Mouse (Mus musculus) hindbrain, embryonic 12.5 days (tissue): ENCODE measurements at regions not wholly inside any gene's neighbourhood (a gene's known extent, or its start where the extent isn't known, plus 50 kb on each side); places are given as distances from the start of the nearest gene placed in this dataset.

Experiments used
- ATAC-seq: fragments of 200-750 bp; cut with Nextera tagmentation; 2 replicates; pipeline ENCODE4 v1.8.0; 2017; ENCODE audit warnings: moderate TSS enrichment; ENCODE audit not compliant: low FRiP score
- H3K27ac ChIP-seq: fragments of 300-500 bp; sonication (generic); 2 replicates; pipeline ENCODE4 v1.5.1; 2016; ENCODE audit warnings: mild to moderate bottlenecking
- H3K27me3 ChIP-seq: fragments of 300-500 bp; sonication (generic); 2 replicates; pipeline ENCODE4 v1.6.1; 2016; ENCODE audit warnings: mild to moderate bottlenecking
- H3K36me3 ChIP-seq: fragments of 300-500 bp; sonication (generic); 2 replicates; pipeline ENCODE4 v1.6.1; 2016; ENCODE audit warnings: mild to moderate bottlenecking
- H3K4me1 ChIP-seq: fragments of 300-500 bp; sonication (generic); 2 replicates; pipeline ENCODE4 v1.6.1; 2016
- H3K4me2 ChIP-seq: fragments of 300-500 bp; sonication (generic); replicated peaks from 2 replicates; pipeline ENCODE4 v1.6.1; 2016; ENCODE audit warnings: mild to moderate bottlenecking
- H3K4me3 ChIP-seq: fragments of 300-500 bp; sonication (generic); 2 replicates; pipeline ENCODE4 v1.5.1; 2016; ENCODE audit warnings: mild to moderate bottlenecking
- H3K9ac ChIP-seq: fragments of 300-500 bp; sonication (generic); 2 replicates; pipeline ENCODE4 v1.6.1; 2016; ENCODE audit warnings: mild to moderate bottlenecking, moderate library complexity
- H3K9me3 ChIP-seq: fragments of 300-500 bp; sonication (generic); replicated peaks from 2 replicates; pipeline ENCODE4 v1.6.1; 2016; ENCODE audit warnings: mild to moderate bottlenecking
- WGBS: fragments of 180-500 bp; shearing (Covaris S2); methylation state at CpG from one replicate; pipeline ENCODE4 v1.1.7; 2016; 5-methylcytosine and 5-hydroxymethylcytosine counted together

DNA sequence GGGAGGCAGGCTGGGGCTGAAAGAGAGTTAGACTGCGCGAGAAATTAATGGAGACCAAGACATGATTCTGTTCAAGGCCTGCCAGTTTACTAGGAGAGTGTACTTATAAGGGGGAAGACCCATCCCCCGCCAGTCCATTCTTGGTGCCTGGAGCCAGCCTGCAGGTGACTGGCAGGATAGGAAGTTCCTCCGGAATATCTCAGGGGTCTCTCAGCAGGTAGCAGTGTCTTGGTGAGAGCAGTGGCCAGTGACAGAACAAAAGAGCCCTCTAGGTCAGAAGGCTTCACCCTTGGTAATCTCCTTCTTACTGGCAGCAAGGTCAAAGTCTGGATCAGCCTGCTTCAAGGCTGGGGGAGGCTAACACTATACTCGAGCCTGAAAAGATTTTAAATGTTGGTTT lies 83.7 kb upstream of the Zfp804b start:
- Histone ChIP-seq H3K4me2 (no peak overlapping the region), H3K4me1 (no peaks in the 10 kb centered on the region), H3K27ac (no peak overlapping the region), H3K27me3 (no peaks in the 10 kb centered on the region), H3K9ac (no peak overlapping the region), H3K36me3 (no peaks in the 10 kb centered on the region), H3K9me3 (no peaks in the 10 kb centered on the region), H3K4me3 (no peak overlapping the region)
- 48% methylated on average over 5 of the region's 5 CpGs for WGBS
- ATAC-seq = no peak

DNA sequence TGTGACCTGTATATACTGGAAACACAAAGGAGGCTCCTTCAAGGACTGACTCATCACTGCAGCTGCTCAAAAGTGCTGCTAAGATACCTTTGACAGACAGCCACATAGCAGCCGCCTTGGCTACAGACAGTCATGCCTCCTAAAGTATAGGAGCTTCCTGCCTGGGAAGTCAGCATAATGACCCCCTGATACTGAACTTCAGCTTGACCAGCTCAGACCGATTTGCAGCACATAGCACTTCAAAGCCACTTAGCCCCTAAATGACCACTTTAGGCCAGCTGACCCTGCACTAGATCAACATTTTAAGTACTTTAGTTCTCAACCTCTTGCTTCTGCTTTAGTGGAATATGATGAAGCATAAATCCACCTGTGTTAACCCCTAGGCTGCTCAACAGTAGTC lies 91.9 kb upstream of the Zfp804b start:
- Histone ChIP-seq H3K9me3 (no peaks in the 10 kb centered on the region), H3K4me3 (no peak overlapping the region), H3K27ac (no peak overlapping the region), H3K27me3 (no peaks in the 10 kb centered on the region), H3K4me2 (no peak overlapping the region), H3K36me3 (no peaks in the 10 kb centered on the region), H3K4me1 (no peaks in the 10 kb centered on the region), H3K9ac (no peak overlapping the region)
- WGBS = 76% methylated on average over 2 of the region's 2 CpGs
- ATAC-seq = no peak

DNA sequence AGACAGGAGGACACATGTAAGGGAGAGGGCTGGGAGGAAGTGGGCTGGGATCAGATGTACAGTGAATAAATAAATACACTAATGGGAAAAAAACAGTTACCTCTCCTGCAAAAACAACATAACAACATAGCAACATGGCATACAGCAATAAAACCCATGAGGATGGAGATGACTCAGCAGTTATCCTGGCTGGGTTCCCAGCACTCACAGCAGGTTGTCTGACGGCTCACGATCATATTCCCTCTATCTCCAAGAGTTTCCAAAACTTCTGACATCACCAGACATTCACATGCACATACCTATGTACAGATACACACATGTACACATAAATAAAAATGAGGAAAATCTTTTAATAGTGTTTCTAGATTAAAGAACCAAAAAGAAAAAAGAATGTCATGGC lies 103.4 kb upstream of the Zfp804b start:
- Histone ChIP-seq H3K9ac (no peak overlapping the region), H3K4me2 (no peak overlapping the region), H3K9me3 (no peaks in the 10 kb centered on the region), H3K27ac (no peak overlapping the region), H3K36me3 (no peaks in the 10 kb centered on the region), H3K4me3 (no peak overlapping the region), H3K4me1 (no peaks in the 10 kb centered on the region), H3K27me3 (no peaks in the 10 kb centered on the region)
- WGBS = 76% methylated on average over 2 of the region's 2 CpGs
- no peak for ATAC-seq

DNA sequence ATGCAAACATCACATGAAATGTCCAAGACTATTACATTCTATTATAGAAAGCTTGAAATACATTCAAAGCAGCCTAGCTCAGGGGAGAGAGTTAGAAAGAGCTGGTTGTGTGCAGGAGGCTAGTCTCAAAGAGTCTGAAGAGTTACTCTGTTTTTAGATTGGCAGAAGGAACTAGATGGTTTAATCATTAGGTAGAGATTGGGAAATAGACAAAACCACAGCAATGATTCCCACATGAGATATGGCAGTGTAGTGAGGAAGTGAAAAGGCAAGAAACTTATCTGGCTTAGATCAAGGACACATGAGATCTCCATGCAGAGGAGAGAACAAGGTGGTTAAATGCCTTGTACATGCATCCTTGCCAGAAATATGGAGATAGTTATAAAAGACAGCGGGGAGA lies 110.3 kb upstream of the Zfp804b start:
- WGBS = 97% methylated on average over 1 of the region's 1 CpGs
- no peak overlapping the region for H3K4me3 ChIP-seq
- no peak for ATAC-seq

DNA sequence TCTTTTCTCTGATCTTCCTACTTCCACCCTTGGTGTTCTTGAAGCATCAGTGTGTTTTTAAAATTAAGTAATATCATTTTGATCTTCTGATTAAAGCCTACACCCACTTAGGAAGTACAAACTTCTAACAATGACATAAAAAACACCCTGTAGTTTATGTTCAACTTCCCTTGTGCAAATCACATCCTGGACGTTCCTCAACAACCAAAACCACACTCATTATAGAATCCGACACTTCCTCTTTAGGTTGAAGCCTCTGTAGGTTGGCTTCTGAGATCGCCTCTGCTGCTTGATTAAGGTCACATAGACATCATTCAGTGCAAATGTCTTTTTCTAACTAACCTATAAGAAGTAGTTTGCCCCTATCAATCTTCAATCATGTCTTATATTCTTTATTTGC lies 112.5 kb upstream of the Zfp804b start:
- H3K9me3 ChIP-seq = no peaks in the 10 kb centered on the region
- ATAC-seq = no peak
- no peak overlapping the region for H3K4me2 ChIP-seq
- H3K36me3 ChIP-seq = no peaks in the 10 kb centered on the region
- no peak overlapping the region for H3K9ac ChIP-seq
- WGBS = 78% methylated on average over 3 of the region's 3 CpGs
- H3K4me3 ChIP-seq = no peak overlapping the region
- H3K27me3 ChIP-seq = no peaks in the 10 kb centered on the region
- H3K4me1 ChIP-seq = no peaks in the 10 kb centered on the region
- H3K27ac ChIP-seq = no peak overlapping the region

More for the DNA sequence above, 110.3 kb upstream of the Zfp804b start:
- Histone ChIP-seq H3K4me2 (no peak overlapping the region), H3K9me3 (no peaks in the 10 kb centered on the region), H3K9ac (no peak overlapping the region), H3K4me1 (no peaks in the 10 kb centered on the region), H3K27ac (no peak overlapping the region), H3K27me3 (no peaks in the 10 kb centered on the region), H3K36me3 (no peaks in the 10 kb centered on the region)

DNA sequence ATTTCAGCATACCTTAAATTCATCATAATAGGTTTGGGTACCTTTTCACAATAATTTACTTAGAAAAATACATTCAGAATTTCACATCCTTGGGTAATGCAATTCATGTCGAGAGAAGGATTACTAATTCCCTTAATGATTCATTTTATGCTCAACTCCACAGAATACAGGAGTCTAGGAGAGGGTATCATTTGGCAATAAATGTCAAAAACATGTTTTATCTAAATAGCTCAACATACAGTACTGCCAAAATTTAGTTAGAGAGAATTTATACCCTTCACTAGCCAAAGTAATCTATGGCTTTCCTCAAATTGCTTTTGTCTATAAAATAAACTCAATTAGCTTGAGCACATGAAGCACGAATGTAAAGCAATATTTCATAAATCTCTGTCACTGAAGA lies 144.6 kb upstream of the Zfp804b start:
- Histone ChIP-seq H3K4me3 (no peak overlapping the region), H3K36me3 (no peaks in the 10 kb centered on the region), H3K27ac (no peak overlapping the region), H3K9ac (no peak overlapping the region), H3K4me1 (no peaks in the 10 kb centered on the region), H3K9me3 (no peaks in the 10 kb centered on the region), H3K4me2 (no peak overlapping the region), H3K27me3 (no peaks in the 10 kb centered on the region)
- WGBS = 71% methylated on average over 2 of the region's 2 CpGs
- no peak for ATAC-seq

DNA sequence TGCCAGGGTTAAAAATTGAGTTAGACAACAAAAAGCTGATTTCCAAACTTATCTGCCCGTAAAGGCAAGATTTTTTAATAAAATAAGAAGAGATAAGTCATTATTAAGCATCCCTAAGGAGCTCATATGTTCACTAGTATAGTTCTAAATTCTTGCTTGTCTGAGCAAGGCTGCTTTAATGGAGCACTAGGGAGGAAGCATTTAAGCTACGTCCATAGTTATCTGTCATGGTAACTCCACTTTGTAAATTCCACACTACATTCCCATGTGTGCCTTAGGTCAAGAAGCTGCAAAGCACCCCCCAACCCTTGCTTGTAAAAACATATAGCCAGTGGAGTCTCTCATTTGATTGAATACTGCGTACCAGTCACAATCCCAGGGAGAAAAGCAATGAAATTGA lies 145.0 kb upstream of the Zfp804b start:
- H3K9me3 ChIP-seq = no peaks in the 10 kb centered on the region
- no peaks in the 10 kb centered on the region for H3K4me1 ChIP-seq
- H3K27ac ChIP-seq = no peak overlapping the region
- no peak overlapping the region for H3K4me3 ChIP-seq
- H3K9ac ChIP-seq = no peak overlapping the region
- no peak overlapping the region for H3K4me2 ChIP-seq
- H3K36me3 ChIP-seq = no peaks in the 10 kb centered on the region
- ATAC-seq = no peak
- WGBS = 79% methylated on average over 3 of the region's 3 CpGs
- H3K27me3 ChIP-seq = no peaks in the 10 kb centered on the region

DNA sequence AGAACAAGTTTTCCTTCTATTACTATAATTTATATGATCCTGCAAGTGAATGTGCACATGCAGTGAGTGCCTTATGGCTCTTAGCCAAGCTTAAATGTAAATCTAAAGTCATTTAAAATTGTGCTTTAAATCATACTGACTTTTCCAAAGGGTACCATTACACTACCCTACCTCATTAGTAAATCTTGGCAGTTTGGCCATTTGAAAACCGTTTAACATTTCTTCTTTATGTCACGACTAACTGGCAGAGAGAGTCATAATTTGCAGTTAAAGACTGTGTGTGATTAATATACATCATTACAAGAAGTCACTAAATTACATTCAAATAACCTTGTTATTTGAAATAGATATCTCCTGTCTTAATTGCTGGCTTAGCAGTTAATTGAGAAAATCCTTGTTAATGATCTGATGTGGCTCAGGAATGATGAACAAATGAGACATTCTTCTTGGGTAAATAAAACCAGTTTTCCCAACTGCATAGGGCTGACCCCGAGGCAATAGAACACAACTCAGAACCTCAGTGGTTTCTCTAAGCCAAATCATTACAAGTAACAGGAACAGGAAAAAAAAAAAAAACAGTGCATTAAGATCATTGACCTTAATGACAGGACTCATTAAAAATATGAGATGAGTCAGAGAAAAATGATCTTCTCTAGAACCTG lies 173.1 kb upstream of the Zfp804b start:
- H3K9ac ChIP-seq = no peak overlapping the region
- no peaks in the 10 kb centered on the region for H3K36me3 ChIP-seq
- peak; percentile 48; the same call in 1 of the 2 replicates for ATAC-seq
- H3K4me3 ChIP-seq = no peak overlapping the region
- WGBS = 82% methylated on average over 3 of the region's 3 CpGs
- H3K27me3 ChIP-seq = no peaks in the 10 kb centered on the region
- no peak overlapping the region for H3K4me2 ChIP-seq
- H3K9me3 ChIP-seq = no peaks in the 10 kb centered on the region
- H3K27ac ChIP-seq = no peak overlapping the region
- H3K4me1 ChIP-seq = no peaks in the 10 kb centered on the region

DNA sequence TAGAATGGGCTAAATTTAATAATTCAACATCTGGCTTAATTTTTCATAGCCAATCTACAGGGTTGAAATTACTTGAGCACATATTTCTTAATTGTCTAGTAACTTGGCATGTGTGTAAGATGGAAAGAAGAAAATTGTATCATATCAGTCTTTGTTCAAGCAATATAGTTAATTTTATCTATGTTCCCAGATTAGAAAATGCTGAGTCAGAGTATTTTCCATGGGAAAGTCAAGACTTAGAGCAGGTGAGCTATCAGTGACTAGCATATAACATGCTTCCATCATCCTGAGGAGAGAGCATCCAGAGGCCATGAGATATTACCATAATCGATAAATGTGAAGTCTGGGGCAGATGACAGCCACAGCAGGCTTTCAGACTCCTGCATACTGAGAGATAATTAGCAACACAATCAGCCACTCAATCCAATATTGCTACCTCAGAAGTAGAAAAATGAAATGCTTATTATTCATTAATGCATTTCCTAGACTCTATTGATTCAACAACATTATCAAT lies 188.2 kb upstream of the Zfp804b start:
- WGBS = 63% methylated on average over 1 of the region's 1 CpGs
- Histone ChIP-seq H3K9me3 (no peaks in the 10 kb centered on the region), H3K4me1 (no peaks in the 10 kb centered on the region), H3K4me2 (no peak overlapping the region), H3K27me3 (no peaks in the 10 kb centered on the region), H3K36me3 (no peaks in the 10 kb centered on the region), H3K27ac (no peak overlapping the region), H3K4me3 (no peak overlapping the region), H3K9ac (no peak overlapping the region)
- no peak for ATAC-seq

DNA sequence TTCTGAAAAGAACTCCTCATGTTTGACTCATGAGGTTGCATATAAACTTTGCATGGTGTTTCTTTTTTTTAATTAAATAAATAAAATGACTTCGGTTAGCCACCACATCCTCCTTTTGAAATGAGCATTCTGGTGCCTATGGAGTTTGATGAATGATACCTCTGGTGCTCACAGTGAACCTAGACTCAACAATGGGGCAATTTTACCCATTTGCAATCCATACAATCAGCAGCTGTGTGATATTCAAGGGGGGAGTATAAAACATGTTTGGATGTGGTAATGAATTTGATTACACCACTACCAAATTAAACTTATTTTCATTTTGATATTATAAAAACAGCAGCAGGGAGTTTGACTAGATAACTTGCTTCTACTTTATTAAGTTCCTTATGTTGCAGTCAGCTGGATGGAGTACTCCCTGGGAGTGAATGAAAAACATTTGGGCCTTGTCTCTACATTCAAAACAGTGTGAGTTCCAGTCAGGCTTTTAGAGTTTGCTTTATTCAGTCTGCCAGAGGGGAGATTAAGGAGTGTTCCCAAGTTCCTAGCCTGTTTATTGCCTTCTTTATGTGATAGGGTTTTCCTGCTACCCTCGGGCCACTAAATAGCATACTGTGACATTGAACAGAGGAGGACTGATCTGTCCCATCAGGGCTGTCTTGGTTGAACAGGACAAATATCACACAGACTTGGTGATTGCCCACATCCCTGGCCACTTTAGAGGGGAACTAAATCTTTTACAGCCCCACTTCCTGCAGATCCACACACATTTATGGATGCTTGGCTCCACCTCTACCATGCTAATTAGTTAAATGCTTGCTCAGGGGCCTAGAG lies 195.5 kb upstream of the Zfp804b start:
- H3K4me2 ChIP-seq = no peak overlapping the region
- H3K4me3 ChIP-seq = no peak overlapping the region
- no peaks in the 10 kb centered on the region for H3K27me3 ChIP-seq
- 85% methylated on average over 2 of the region's 2 CpGs for WGBS
- no peak for ATAC-seq
- H3K36me3 ChIP-seq = no peaks in the 10 kb centered on the region
- H3K9ac ChIP-seq = no peak overlapping the region
- H3K4me1 ChIP-seq = no peaks in the 10 kb centered on the region
- no peaks in the 10 kb centered on the region for H3K9me3 ChIP-seq
- no peak overlapping the region for H3K27ac ChIP-seq

DNA sequence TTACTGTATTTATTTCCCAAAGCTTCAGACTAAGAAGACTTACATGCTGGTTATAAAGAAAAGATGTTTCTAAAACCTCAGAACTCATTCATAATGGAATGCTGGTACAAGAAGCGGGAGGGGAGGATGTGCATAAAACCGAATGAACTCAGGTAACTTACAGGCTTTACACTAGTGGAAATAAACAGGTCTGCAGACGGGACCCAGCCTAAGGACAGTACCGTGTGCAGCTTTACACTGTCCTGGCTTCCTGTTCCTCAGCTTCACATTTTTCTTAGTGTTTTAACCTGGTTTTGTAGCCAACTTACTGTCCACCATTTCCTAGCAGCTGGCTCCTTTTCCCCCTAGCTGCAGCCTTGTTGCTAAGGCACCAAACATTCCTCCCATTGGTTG lies 196.1 kb upstream of the Zfp804b start:
- no peaks in the 10 kb centered on the region for H3K9me3 ChIP-seq
- no peak overlapping the region for H3K4me3 ChIP-seq
- H3K4me1 ChIP-seq = no peaks in the 10 kb centered on the region
- H3K27ac ChIP-seq = no peak overlapping the region
- no peak for ATAC-seq
- WGBS = 84% methylated on average over 4 of the region's 4 CpGs
- no peak overlapping the region for H3K4me2 ChIP-seq
- no peaks in the 10 kb centered on the region for H3K27me3 ChIP-seq
- H3K9ac ChIP-seq = no peak overlapping the region
- H3K36me3 ChIP-seq = no peaks in the 10 kb centered on the region

DNA sequence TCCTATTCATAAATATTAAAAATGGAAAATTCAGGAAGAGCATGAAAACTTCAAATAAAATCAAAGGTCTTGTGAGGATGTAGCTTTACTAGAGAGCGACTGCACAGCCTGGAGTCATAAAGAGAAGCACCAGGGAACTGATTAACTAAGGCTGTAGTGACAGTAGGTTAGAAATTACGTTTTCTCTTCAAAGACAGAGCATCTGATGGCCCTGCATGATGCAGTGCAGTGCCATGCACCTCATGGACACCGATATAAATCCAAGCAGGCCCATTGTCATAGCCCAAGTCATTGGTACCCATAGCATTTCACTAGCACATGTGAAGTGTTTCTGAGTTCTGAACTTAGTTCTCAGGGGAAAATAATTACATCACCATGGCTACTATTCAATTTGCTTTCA lies 199.3 kb upstream of the Zfp804b start:
- ATAC-seq = no peak
- H3K27ac ChIP-seq = no peak overlapping the region
- H3K4me1 ChIP-seq = no peaks in the 10 kb centered on the region
- WGBS = 81% methylated on average over 3 of the region's 3 CpGs
- no peaks in the 10 kb centered on the region for H3K27me3 ChIP-seq
- no peaks in the 10 kb centered on the region for H3K9me3 ChIP-seq
- no peak overlapping the region for H3K4me3 ChIP-seq
- H3K4me2 ChIP-seq = no peak overlapping the region
- H3K36me3 ChIP-seq = no peaks in the 10 kb centered on the region
- H3K9ac ChIP-seq = no peak overlapping the region

DNA sequence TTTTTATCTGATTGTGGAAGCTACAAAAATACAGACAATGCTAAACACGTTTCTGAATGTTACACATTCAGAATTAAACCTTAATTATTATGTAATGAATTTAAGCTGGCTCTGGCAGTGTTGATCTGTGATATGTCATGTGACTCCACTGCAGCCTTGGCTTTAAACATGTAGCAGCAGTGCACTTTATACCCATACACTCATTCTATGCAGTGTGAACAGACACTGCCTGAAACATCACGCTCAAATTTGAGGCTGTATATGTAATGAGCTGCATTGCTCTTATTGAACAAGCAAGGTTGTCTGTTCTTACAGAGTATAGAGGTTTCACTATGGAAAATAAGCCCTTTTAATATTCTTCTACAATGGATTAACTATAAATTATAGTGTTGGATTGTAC lies 235.9 kb upstream of the Zfp804b start:
- H3K4me2 ChIP-seq = no peak overlapping the region
- no peak for ATAC-seq
- H3K27ac ChIP-seq = no peak overlapping the region
- H3K4me1 ChIP-seq = no peaks in the 10 kb centered on the region
- H3K9me3 ChIP-seq = no peaks in the 10 kb centered on the region
- no peak overlapping the region for H3K9ac ChIP-seq
- no peaks in the 10 kb centered on the region for H3K36me3 ChIP-seq
- H3K4me3 ChIP-seq = no peak overlapping the region
- no peaks in the 10 kb centered on the region for H3K27me3 ChIP-seq
- WGBS = 67% methylated on average over 2 of the region's 2 CpGs
